Mouse (Mus musculus): ENCODE results near the gene Prox1.

The Prox1 gene

GRCm38 (mm10) chr1:190142584-190142983 lies 27.9 kb downstream of the Prox1 start:
- no peak for DNase-seq (ENCODE audit: low spot score)

- no peak for DNase-seq (ENCODE audit: low spot score)
Observed at GRCm38 (mm10) chr1:190140519-190140918, 30.0 kb downstream of the Prox1 start.

GRCm38 (mm10) chr1:190139711-190140405 lies 30.7 kb downstream of the Prox1 start:
- no peak for DNase-seq (ENCODE audit: low spot score)

- DNase-seq (ENCODE audit: low spot score): no peak
Observed at GRCm38 (mm10) chr1:190137943-190138342, 32.6 kb downstream of the Prox1 start.

GRCm38 (mm10) chr1:190132897-190133296 lies 37.6 kb downstream of the Prox1 start:
- no peak for DNase-seq (ENCODE audit: low spot score)

GRCm38 (mm10) chr1:190130888-190131287 lies 39.6 kb downstream of the Prox1 start:
- no peak for DNase-seq (ENCODE audit: low spot score)

GRCm38 (mm10) chr1:190129553-190129952 lies 41.0 kb downstream of the Prox1 start:
- DNase-seq (ENCODE audit: low spot score): no peak

- no peak for DNase-seq (ENCODE audit: low spot score)
Observed at GRCm38 (mm10) chr1:190128674-190129322, 41.7 kb downstream of the Prox1 start.

- DNase-seq (ENCODE audit: low spot score): no peak
Observed at GRCm38 (mm10) chr1:190127878-190128277, 42.6 kb downstream of the Prox1 start.

- DNase-seq (ENCODE audit: low spot score): no peak
Observed at GRCm38 (mm10) chr1:190127163-190127795, 43.2 kb downstream of the Prox1 start.

GRCm38 (mm10) chr1:190124961-190125739 lies 45.4 kb downstream of the Prox1 start:
- no peak for DNase-seq (ENCODE audit: low spot score)

GRCm38 (mm10) chr1:190123404-190123803 lies 47.1 kb downstream of the Prox1 start:
- no peak for DNase-seq (ENCODE audit: low spot score)

- no peak for DNase-seq (ENCODE audit: low spot score)
Observed at GRCm38 (mm10) chr1:190115985-190116384, 54.5 kb downstream of the Prox1 start.

GRCm38 (mm10) chr1:190111741-190112140 lies 58.8 kb downstream of the Prox1 start:
- no peak for DNase-seq (ENCODE audit: low spot score)

GRCm38 (mm10) chr1:190107587-190107986 lies 62.9 kb downstream of the Prox1 start:
- DNase-seq (ENCODE audit: low spot score): no peak

- DNase-seq (ENCODE audit: low spot score): no peak
Observed at GRCm38 (mm10) chr1:190106674-190107420, 63.7 kb downstream of the Prox1 start.

- DNase-seq (ENCODE audit: low spot score): no peak
Observed at GRCm38 (mm10) chr1:190106060-190106459, 64.5 kb downstream of the Prox1 start.

GRCm38 (mm10) chr1:190093326-190093725 lies 77.2 kb downstream of the Prox1 start:
- DNase-seq (ENCODE audit: low spot score): no peak

- no peak for DNase-seq (ENCODE audit: low spot score)
Observed at GRCm38 (mm10) chr1:190092076-190092475, 78.4 kb downstream of the Prox1 start.

- DNase-seq (ENCODE audit: low spot score): no peak
Observed at GRCm38 (mm10) chr1:190088929-190089328, 81.6 kb downstream of the Prox1 start.

GRCm38 (mm10) chr1:190085703-190086102 lies 84.8 kb downstream of the Prox1 start:
- DNase-seq (ENCODE audit: low spot score): no peak

Data from ovary, postnatal 10 days (tissue).